31 mouse cellular contexts compared by ENCODE assay signal in genomic region chr12:73432546-73432945, GRCm38 (mm10).
"Had no signal": no experiment of that assay in that cellular context is flagged by ENCODE, and none has a peak within 500 bp of the region (broad histone marks: within the 10 kb centered on the region; RNA-seq: fewer than 3 reads in every experiment).

No protein-coding gene starts in this region.

- ATAC-seq: liver, embryonic 12.5 days; liver, postnatal 0 days; lung, postnatal 0 days; midbrain, embryonic 13.5 days; midbrain, embryonic 15.5 days; midbrain, embryonic 16.5 days had no signal

- H3K4me3 ChIP-seq: left cerebral cortex, adult 2 months; limb, embryonic 10.5 days; limb, embryonic 12.5 days; limb, embryonic 13.5 days; limb, embryonic 15.5 days; liver, embryonic 12.5 days; liver, embryonic 13.5 days; liver, embryonic 15.5 days; lung, embryonic 15.5 days; midbrain, embryonic 10.5 days; midbrain, embryonic 12.5 days; midbrain, embryonic 13.5 days; midbrain, embryonic 15.5 days; myocyte had no signal

- H3K4me2 ChIP-seq: limb, embryonic 12.5 days; limb, embryonic 13.5 days; limb, embryonic 15.5 days; liver, embryonic 11.5 days; liver, embryonic 12.5 days; liver, embryonic 13.5 days; liver, embryonic 15.5 days; lung, embryonic 14.5 days; lung, embryonic 15.5 days; midbrain, embryonic 11.5 days; midbrain, embryonic 12.5 days; midbrain, embryonic 13.5 days; midbrain, embryonic 15.5 days had no signal

- H3K27me3 ChIP-seq: limb, embryonic 12.5 days; limb, embryonic 15.5 days; liver, embryonic 12.5 days; liver, embryonic 13.5 days; liver, embryonic 15.5 days; lung, embryonic 15.5 days; midbrain, embryonic 12.5 days; midbrain, embryonic 13.5 days; midbrain, embryonic 15.5 days had no signal

- DNase-seq: left cerebral cortex, postnatal 4 days; liver; liver, embryonic 13.5 days; liver, postnatal 0 days; lung, adult 18-20 months; lung, adult 2 months; lung, embryonic 14.5 days; lung, postnatal 10 days; lung, postnatal 14 days; lung, postnatal 36 days; lung, postnatal 4 days; midbrain, embryonic 14.5 days had no signal

- H3K9ac ChIP-seq: limb, embryonic 12.5 days; limb, embryonic 13.5 days; limb, embryonic 15.5 days; liver, embryonic 12.5 days; liver, embryonic 13.5 days; liver, embryonic 14.5 days; liver, embryonic 15.5 days; liver, postnatal 0 days; lung, embryonic 14.5 days; lung, embryonic 15.5 days; midbrain, embryonic 12.5 days; midbrain, embryonic 13.5 days; midbrain, embryonic 15.5 days had no signal

- H3K27ac ChIP-seq: left cerebral cortex, adult 2 months; limb, embryonic 10.5 days; limb, embryonic 12.5 days; limb, embryonic 13.5 days; limb, embryonic 15.5 days; liver, embryonic 12.5 days; liver, embryonic 13.5 days; liver, embryonic 14.5 days; liver, embryonic 15.5 days; lung, embryonic 15.5 days; macrophage; midbrain, embryonic 10.5 days; midbrain, embryonic 12.5 days; midbrain, embryonic 13.5 days; midbrain, embryonic 15.5 days had no signal

- H3K36me3 ChIP-seq: limb, embryonic 10.5 days; limb, embryonic 12.5 days; limb, embryonic 13.5 days; limb, embryonic 15.5 days; liver, embryonic 12.5 days; liver, embryonic 13.5 days; liver, embryonic 15.5 days; lung, embryonic 15.5 days; midbrain, embryonic 10.5 days; midbrain, embryonic 12.5 days; midbrain, embryonic 13.5 days; midbrain, embryonic 15.5 days had no signal

- H3K9me3 ChIP-seq: limb, embryonic 10.5 days; limb, embryonic 12.5 days; limb, embryonic 13.5 days; limb, embryonic 15.5 days; liver, embryonic 12.5 days; liver, embryonic 13.5 days; liver, embryonic 15.5 days; lung, embryonic 15.5 days; midbrain, embryonic 10.5 days; midbrain, embryonic 12.5 days; midbrain, embryonic 13.5 days; midbrain, embryonic 15.5 days had no signal

- H3K4me1 ChIP-seq: liver, embryonic 12.5 days; liver, embryonic 13.5 days; liver, embryonic 15.5 days; lung, embryonic 15.5 days; midbrain, embryonic 12.5 days; midbrain, embryonic 13.5 days; midbrain, embryonic 15.5 days had no signal
